Mouse (Mus musculus) kidney, adult 2 months (tissue): ENCODE results near the gene Ears2.

Experiments used
- CTCF ChIP-seq: fragments of 200-500 bp; conservative IDR thresholded peaks from 2 replicates; pipeline ENCODE4 v1.5.1; 2011; ENCODE audit warnings: low read depth, mild to moderate bottlenecking, control low read depth, low read length, moderate library complexity, mixed read lengths; ENCODE audit not compliant: insufficient read depth, insufficient read length
- POLR2A ChIP-seq: fragments of 200-500 bp; IDR thresholded peaks from one replicate; pipeline ENCODE4 v1.6.1; 2011; ENCODE audit warnings: low read depth, low read length, control low read depth

- TF ChIP-seq POLR2A, result no peak
- peak; percentile 31; the same call in 1 of the 2 replicates for TF ChIP-seq CTCF
These were observed 27.7 kb upstream of the Ears2 start for GRCm38 (mm10) chr7:122094564-122095330.
